Mouse (Mus musculus) liver, adult (tissue): ENCODE data around the gene Ttc37.
A peak's percentile ranks its signal among the peaks of the same experiment; 100 is the strongest.

Experiments used
- GATA4 ChIP-seq: IDR thresholded peaks from 2 replicates; pipeline ENCODE4 v1.6.1; 2014; ENCODE audit warnings: mild to moderate bottlenecking, low read length; ENCODE audit not compliant: insufficient replicate concordance

Gene Ttc37

DNA sequence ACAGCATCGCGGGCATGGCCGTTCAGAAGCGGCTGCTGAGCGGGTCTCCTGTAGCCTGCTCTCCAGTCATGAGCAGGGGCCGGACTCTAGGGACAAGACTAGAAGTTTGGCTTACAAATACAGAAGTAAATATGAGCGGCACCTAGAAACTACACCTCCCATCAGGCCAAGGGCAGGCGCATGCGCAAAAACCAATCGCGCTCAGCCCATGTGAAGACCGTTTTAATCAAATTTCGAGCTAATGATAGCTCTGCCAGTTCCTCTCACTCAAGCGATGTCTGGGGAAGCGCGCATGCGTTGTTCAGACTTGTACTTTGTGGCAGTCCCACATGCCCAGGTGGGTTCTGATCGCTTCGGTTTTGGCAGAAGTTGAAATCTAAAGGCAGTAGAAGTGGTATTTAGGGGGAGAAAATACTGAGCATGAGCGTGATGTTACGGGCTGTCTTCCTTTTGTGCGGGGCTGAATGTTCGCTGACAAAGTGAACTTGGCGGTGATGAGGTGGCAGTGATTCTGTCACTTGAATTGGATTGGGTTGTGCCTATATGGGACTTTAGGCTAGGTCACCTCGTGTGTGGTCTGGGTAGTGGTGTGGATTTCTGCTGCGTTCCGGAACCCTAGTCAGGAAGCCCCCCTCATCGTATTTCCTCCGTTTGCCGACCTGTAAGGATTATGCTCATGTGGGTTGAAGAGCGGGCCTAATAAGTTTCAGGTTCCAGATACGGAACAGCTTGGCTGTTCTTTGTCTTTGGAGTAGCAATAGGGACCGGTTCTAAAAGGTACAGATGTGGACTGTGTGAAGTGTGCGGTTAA, at the start of gene Ttc37, which contains the start of gene Arsk:
Gene Ttc37 (plus strand): TSS at position 242 of the 811 bp plus-strand sequence.
Gene Arsk (minus strand): TSS at position 168 of the 811 bp plus-strand sequence.
- peak; percentile 54; the same call in 1 of the 2 replicates for TF ChIP-seq GATA4

DNA sequence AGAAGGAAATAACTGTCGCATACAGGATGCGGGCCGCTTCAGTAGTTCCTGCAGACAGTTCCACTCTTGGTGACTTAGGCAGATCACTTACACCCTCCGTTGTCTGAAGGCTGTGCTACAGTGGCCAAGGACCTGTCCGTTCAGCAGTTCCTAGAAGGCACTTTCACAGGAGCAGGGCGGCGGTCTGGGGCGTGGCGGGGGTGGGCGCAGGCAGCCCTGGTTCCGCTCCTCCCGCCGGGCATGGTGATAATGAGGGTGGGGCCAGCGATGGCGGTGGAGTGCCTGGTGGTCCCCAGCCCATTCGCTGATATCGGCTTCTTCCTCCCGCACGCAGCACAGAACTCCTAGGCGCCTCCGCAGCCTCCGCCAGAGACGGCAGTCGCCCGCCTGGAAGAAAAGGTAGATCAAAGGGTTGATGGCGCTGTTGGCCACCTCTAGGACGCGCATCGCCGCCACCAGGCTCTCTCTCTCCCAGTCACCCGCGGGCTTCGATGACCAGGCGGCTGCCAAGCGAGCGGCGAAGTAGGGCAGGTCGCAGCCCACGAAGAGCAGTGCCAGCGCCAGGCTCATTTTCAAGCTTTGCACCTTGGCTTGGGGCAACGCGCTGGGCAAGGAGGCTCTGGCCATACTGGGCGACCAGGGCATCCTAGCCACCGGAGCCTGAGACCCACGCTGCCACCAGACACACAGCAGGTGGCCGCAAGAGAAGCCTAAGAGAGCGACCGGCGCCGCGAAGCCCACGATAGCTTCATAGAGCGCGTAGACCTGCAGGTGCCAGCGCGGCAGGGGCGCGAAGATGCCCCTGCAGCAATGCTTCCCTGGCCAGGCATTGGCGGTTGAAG, 42.9 kb upstream of the Ttc37 start:
- TF ChIP-seq GATA4, result no peak

- TF ChIP-seq GATA4, result no peak
Measured at GRCm38 (mm10) chr13:76056261-76056724, 42.2 kb upstream of the Ttc37 start.

DNA sequence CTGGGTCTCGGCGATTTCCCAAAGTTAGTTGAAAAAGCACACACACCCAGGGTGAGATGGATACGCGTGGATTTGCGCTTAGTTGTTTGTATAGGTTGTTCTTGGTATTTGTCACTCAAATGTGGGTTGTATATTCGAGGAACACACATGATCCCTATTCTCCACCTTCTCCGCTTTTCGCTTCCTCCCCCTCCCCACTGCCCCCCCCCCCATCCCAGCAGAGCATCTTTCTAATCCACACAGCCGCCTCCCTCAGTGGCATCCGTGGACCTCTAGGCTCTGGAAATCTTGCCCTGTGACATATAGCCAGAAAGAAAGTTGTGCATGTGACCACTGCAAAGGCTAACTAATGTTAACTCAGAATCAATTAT, 41.7 kb upstream of the Ttc37 start, which contains the start of gene Gpr150:
Gene Gpr150 (minus strand): TSS at position 101 of the 371 bp plus-strand sequence.
- TF ChIP-seq GATA4, result no peak

DNA sequence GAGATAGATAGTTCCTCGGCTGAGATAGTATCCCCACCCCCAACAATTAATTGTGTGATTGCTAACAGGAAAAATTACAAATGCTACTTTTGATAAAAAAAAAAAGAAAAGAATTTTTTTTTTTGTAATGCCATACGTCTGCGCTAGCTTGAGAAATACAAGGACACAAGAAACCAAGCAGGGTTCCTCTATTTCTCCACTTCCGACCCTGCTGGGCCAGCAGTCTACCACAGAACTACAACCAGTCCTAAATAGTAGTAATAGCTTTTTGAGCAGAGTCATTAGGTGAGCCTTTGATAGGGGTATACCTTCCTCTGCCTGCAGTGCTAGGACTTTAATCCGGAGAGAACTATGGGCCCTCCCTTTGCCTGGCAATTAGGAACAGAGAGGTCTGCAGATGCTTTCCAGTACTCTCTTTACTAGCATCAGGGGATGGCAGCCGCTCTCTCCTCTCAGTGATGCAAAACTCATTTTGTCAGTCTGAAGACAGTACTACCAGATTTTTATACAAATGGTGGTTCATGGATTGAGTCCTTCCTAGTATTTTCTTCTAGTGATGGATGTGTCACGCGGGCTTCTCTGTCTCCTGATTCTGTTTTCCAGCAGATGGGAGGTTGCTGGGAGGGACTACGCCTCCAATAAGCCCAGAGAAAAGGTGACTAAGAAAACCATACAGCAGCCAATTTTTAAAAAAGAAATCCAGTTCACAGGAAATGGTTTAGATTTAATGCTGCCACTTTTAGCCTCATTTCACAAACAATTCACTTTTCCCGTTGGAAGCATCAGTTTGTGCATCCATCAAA, 41.1 kb upstream of the Ttc37 start:
- no peak for TF ChIP-seq GATA4

DNA sequence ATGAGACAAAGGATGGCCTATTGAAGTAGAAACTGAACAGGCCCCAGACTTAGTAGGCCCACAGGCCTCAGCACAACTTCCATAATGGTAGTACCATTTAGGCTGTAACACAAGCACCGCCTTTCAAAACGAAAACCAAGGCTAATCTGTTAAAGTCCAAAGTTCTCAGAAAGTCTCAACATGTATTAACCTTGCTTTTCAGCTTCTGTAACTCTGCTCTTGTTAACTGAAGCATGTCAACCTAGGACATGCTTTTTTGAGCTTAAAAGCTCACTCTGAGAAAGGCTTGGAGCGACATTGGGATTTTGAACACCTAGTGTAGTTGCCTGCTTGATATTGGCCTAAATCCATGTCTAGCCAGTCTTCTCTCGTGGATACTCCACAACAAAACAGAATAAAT, 38.9 kb upstream of the Ttc37 start:
- no peak for TF ChIP-seq GATA4

DNA sequence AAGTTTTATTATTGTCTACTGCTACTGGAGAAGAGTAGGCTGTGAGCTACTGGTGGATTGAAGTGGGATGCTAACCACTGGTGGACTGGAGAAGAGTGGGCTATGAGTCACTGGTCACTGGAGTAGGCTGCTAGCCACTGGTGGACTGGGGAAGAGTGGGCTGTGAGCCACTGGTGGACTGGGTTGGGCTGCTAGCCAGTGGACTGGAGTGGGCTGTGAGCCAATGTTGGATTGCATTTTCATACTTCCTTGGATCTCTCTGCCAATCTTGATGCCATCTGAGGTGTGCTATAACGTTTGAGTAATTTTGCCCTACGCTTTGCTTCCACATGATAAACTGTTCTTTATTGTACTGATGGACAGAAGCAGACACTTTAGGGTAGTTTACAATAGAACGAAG, 36.4 kb upstream of the Ttc37 start:
- TF ChIP-seq GATA4, result no peak

DNA sequence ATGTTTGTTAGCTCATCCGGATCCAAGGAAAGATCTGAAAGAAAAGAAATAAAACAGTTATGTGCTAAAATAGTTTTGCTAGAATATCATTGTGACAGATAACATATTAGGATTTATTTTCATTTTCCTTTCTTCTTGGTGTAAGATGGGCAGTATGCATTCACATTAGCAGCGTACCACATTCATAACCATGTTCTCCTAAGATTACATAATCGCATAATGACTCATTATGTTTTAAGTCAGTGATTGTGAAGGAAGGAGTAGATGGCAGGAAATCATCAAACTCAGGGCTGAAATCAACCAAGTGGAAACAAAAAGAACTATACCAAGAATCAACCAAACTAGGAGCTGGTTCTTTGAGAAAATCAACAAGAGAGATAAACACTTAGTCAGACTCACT, 36.0 kb upstream of the Ttc37 start:
- TF ChIP-seq GATA4, result no peak

- no peak for TF ChIP-seq GATA4
Measured at GRCm38 (mm10) chr13:76063548-76063947, 35.0 kb upstream of the Ttc37 start.

DNA sequence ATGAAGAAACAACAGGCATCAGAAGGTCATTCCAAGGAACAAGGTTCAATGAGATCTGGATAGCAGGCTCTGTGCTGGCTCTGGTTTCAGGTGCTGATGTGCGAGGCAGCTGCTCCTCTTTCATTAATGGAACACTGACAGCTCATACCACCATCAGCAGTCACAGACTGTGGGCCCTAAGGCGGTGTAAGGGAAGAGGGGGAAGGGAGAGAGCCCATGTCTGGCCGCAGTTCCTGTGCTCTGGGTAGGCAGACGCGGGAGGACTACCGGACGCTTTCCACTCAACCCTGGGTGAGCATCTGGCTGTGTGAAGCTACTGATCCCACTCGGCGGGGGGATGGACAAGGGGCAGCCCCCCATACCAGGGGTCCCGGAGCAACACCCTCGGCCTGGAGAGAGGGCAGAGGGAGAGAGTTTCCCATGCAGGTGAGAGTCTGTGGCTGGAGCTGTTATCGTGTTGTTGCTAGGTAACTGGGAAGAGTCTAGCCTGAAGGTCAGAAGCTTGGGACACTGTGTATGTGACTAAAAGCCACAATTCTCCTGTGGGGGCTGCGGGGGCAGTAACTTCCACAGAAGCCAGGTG, 34.1 kb upstream of the Ttc37 start:
- no peak for TF ChIP-seq GATA4

GRCm38 (mm10) chr13:76074323-76074722, 24.2 kb upstream of the Ttc37 start:
- no peak for TF ChIP-seq GATA4

- TF ChIP-seq GATA4, result no peak
Measured at GRCm38 (mm10) chr13:76098116-76098492, 430 bp upstream of the Ttc37 start.

GRCm38 (mm10) chr13:76101989-76102388, 3.5 kb downstream of the Ttc37 start:
- no peak for TF ChIP-seq GATA4

- TF ChIP-seq GATA4, result no peak
Measured at GRCm38 (mm10) chr13:76109069-76109824, 10.7 kb downstream of the Ttc37 start.

DNA sequence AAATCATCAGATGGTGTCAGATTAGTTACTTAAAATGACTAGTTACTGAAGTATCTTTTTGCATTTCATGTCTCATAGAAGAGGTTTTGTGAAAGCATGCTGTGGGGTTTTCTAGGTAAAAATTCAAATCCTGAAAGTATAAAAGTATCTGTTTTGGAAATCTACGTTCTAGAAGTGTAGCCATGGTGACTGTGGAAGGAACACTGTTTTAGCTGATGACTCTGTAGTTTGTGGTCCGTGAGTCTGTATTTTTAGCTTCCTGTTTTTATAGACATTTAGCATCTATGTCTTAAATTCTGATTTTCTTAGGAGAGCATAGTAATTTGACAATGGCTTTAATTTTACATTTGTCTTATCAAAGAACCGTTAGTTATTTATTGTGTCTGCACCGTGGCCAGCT, 30.3 kb downstream of the Ttc37 start:
- TF ChIP-seq GATA4, result no peak

DNA sequence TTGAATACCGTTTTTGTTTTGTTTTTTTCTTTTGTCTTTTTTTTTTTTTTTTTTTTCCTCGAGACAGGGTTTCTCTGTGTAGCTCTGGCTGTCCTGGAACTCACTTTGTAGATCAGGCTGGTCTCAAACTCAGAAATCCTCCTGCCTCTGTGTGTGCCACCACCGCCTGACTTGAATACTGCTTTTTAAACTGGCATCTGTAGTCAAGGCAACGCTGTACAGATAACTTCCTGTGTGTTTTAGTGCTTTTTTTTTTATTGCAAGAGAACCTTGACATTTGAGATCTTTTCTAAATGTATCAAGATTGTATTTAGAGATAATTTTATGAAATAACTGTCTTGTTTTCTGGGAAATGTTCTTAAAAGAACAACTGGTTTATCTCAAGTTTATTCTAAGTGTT, 33.9 kb downstream of the Ttc37 start:
- TF ChIP-seq GATA4, result no peak
